Mouse (Mus musculus) hindlimb bud, embryonic 11.5 days (tissue): Measurements from ENCODE around the gene Nom1.
"Not testable (repeated sequence)": the region's sequence is repeated elsewhere in the genome, so short reads cannot be mapped to it uniquely, and the experiment has no call there.

Experiments
- DNase-seq: peaks from one replicate; pipeline ENCODE4 v3.0.0-alpha.2; 2012; ENCODE audit warnings: low read depth, low spot score; ENCODE audit errors: extremely low spot score

Gene Nom1

GRCm38 (mm10) chr5:29434228-29434871 is at the start of gene Nom1:
Gene Nom1 (plus strand): TSS chr5:29434664.
- peak; percentile 86 for DNase-seq

DNA sequence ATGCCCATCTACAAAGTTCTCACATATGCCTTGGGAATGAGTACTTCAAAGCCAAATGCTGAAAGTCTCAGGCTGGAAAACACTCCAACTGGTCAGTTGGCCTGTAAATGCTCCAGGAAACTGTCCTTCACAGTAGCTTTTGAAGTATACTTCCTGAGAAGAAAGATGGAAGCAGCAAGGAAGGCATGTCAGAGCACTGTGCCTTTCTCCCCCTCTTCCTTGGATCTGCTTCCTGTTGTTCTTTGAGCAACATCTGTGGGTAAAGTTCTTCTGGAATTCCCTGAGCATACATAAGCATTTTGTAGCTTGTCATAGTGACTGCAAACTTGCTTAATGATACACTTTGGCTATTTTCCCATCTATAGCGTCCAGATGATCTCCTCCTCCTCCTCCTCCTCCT is 46.9 kb upstream of the Nom1 start:
- no peak for DNase-seq

- no peak for DNase-seq
These were observed 46.1 kb upstream of the Nom1 start for GRCm38 (mm10) chr5:29388181-29388943.

GRCm38 (mm10) chr5:29388944-29389765 is 45.3 kb upstream of the Nom1 start:
- DNase-seq = peak; percentile 54

DNA sequence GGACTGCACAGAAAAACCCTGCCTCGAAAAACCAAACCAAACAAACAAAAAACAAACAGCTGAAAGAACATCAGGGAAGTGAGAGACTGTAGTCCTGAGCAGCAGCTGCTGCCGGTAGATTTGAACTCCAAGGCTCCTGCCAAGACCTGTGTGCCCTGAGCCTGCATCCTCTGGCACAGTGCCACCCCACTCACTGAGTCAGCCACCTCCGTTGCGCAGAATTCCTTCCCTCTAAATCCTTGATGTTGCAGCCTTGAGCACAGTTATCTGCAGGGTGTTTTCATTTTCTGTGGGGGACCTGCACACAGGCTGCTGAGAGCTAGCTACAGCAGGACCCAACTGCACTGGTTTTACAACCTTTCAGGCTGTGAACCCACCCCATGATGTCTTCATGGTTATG is 36.0 kb upstream of the Nom1 start:
- no peak for DNase-seq

GRCm38 (mm10) chr5:29410854-29411253 is 23.6 kb upstream of the Nom1 start:
- no peak for DNase-seq

DNA sequence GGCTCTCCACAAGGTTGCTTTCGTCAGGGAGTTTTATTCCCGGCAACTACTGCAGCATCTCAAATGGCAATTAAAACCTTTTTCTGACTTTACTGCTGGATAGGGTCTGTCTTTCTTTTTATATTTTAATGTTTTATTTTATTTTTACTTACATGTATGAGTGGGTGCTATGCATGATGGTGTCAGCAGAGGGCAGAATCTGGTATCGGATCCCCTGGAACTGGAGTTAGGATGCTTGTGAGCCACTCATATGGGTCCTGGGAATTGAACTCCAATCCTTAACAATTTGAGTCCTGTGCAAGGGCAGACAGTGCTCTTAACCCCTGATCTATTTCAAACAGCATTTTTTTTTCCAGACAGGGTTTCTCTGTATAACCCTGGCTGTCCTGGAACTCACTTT is 21.4 kb upstream of the Nom1 start:
- DNase-seq = no peak

GRCm38 (mm10) chr5:29423330-29423729 is 11.1 kb upstream of the Nom1 start:
- DNase-seq = not testable (repeated sequence)

GRCm38 (mm10) chr5:29434872-29435358 is 451 bp downstream of the Nom1 start:
- DNase-seq = no peak

GRCm38 (mm10) chr5:29435491-29435890 is 1.0 kb downstream of the Nom1 start:
- no peak for DNase-seq

DNA sequence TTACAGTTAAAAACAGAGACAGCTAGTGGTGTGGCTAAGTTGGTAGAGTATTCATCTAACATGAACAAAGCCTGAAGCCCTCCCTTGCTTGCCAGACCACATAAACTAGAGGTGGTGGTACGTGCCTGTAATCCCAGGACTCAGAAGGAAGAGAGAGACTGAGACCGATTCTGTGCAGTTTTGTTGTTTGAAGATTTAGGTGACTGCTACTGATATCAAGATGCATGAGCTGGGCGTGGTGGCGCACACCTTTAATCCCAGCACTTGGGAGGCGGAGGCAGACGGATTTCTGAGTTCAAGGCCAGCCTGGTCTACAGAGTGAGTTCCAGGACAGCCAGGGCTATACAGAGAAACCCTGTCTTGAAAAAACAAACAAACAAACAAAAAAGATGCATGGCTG is 2.3 kb downstream of the Nom1 start:
- DNase-seq = not testable (repeated sequence)

DNA sequence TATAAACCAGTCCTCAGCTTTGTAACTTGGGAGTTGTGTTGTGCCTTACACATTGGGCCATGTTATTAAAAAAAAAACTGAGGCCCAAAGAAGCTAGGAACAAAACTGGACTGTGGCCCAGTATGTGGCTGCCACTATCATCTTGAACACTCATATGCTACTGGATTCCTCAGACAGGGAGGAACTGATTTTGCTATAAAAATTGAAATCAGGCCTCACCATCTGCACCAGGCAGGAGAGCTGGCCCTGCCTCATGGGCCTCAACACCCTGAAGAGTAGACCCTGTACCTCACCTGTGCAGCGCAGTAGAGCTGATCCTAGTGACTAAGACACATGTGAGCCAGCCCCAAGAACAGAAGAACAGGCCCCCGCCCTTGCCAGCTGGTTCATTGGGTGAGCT is 10.8 kb downstream of the Nom1 start:
- DNase-seq = no peak

DNA sequence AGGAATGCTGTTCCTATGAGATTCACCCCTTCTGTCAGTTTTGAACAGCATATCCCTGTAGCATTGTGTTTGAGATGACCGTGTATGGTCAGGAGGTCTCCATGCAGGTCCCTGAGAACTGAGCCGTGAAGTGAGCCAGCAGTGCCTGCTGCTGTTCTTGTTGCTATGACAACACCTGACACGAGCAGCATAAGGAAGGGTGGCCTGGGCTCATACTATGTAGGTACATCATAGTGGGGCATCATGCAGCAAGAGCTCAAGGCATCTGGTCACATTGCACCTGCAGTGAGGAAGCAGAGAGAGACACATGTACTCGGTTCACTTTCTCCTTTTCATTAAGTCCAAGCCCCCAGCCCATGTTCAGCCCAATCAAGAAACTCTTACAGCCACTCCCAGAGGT is 17.9 kb downstream of the Nom1 start:
- no peak for DNase-seq

DNA sequence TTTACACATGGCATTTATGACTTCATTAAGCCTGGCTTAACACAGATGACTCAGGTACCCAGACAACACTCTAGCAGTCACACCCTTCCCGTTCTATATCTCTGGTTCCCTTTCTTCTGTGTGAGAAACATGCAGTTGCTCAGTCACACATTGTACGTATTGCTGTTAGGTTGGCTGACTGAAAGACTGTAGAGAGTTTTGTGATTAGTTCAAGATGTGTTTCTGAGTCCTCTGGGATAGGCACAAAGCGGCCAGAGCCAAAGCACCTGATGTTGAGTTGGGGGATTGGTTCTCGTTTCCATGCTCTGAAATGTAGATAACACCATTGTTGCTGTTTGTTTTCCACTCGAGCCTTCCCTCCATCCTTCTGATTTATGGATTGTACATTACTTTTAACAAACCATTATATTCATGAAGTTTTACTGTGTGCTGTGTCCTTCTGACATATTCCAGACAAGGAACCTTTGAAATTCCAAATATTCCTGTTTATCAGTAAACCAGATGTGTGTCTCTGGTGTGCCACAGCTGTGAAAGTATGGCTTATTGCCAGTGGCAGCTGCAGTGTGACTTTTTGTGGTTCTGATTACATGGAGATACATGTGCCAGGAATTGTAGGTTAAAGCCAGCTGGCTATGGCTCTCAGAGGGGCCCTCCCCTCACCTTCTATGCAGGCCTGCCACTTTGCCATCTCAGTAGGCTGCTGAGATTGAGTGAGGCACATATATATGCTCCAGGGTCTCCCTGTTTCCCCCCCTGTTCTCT is 22.6 kb downstream of the Nom1 start:
- DNase-seq = no peak

- no peak for DNase-seq
These were observed 28.7 kb downstream of the Nom1 start for GRCm38 (mm10) chr5:29462943-29463686.

GRCm38 (mm10) chr5:29467489-29468350 is 33.3 kb downstream of the Nom1 start:
- DNase-seq = no peak

- DNase-seq = no peak
These were observed 34.0 kb downstream of the Nom1 start for GRCm38 (mm10) chr5:29468351-29469065.

- DNase-seq = no peak
These were observed 35.0 kb downstream of the Nom1 start for GRCm38 (mm10) chr5:29469501-29469900.

- no peak for DNase-seq
These were observed 35.8 kb downstream of the Nom1 start for GRCm38 (mm10) chr5:29470271-29470670.
